Mouse (Mus musculus) heart, postnatal 0 days (tissue): Measurements from ENCODE around the gene Bpifb1. TPM values are rescaled to one million over a fixed set of nuclear protein-coding genes. Genes with fewer than 3 reads are reported as not detected.

Source experiments
- ATAC-seq: fragments of 200-750 bp; cut with Nextera tagmentation; 2 replicates; pipeline ENCODE4 v1.8.0; 2017; ENCODE audit warnings: low read depth, moderate number of reproducible peaks, moderate library complexity; ENCODE audit not compliant: insufficient read depth
- DNase-seq: peaks from one replicate; pipeline ENCODE4 v3.0.0-alpha.2; 2016; ENCODE audit warnings: low spot score
- H3K27ac ChIP-seq: fragments of 300-500 bp; sonication (generic); 2 replicates; pipeline ENCODE4 v1.5.1; 2014; ENCODE audit warnings: low read depth, mild to moderate bottlenecking
- H3K27me3 ChIP-seq: fragments of 300-500 bp; sonication (generic); 2 replicates; pipeline ENCODE4 v1.6.1; 2014; ENCODE audit warnings: low read length, mixed read lengths; ENCODE audit not compliant: control insufficient read depth, insufficient read depth
- H3K36me3 ChIP-seq: fragments of 300-500 bp; sonication (generic); replicated peaks from 2 replicates; pipeline ENCODE4 v1.6.1; 2014; ENCODE audit warnings: low read length, mixed read lengths; ENCODE audit not compliant: control insufficient read depth, insufficient read depth
- H3K4me1 ChIP-seq: fragments of 300-500 bp; sonication (generic); 2 replicates; pipeline ENCODE4 v1.6.1; 2014; ENCODE audit warnings: antibody characterized with exemption; ENCODE audit not compliant: control insufficient read depth, insufficient read depth
- H3K4me2 ChIP-seq: fragments of 300-500 bp; sonication (generic); 2 replicates; pipeline ENCODE4 v1.6.1; 2014; ENCODE audit warnings: low read depth, mild to moderate bottlenecking, low read length, moderate library complexity
- H3K4me3 ChIP-seq: fragments of 300-500 bp; sonication (generic); 2 replicates; pipeline ENCODE4 v1.5.1; 2014; ENCODE audit warnings: low read depth, low read length
- H3K9ac ChIP-seq: fragments of 300-500 bp; sonication (generic); replicated peaks from 2 replicates; pipeline ENCODE4 v1.6.1; 2014; ENCODE audit warnings: low read depth, low read length, mixed read lengths
- H3K9me3 ChIP-seq: fragments of 300-500 bp; sonication (generic); replicated peaks from 2 replicates; pipeline ENCODE4 v1.6.1; 2016; ENCODE audit warnings: low read length; ENCODE audit not compliant: control insufficient read depth
- CTCF ChIP-seq: IDR thresholded peaks from 2 replicates; pipeline ENCODE4 v1.5.1; 2016; ENCODE audit warnings: antibody characterized with exemption, control low read depth, low read depth
- EP300 ChIP-seq: IDR thresholded peaks from 2 replicates; pipeline ENCODE4 v1.6.1; 2016; ENCODE audit warnings: antibody characterized with exemption, low read depth
- WGBS: fragments of 180-500 bp; shearing (Covaris S2); extraction: QIAGEN DNeasy Blood & Tissue Kit; methylation state at CpG from one replicate; pipeline ENCODE4 v1.1.7; 2014; 5-methylcytosine and 5-hydroxymethylcytosine counted together
- polyA plus RNA-seq: library from polyadenylated mRNA; unstranded; fragments of >200 nt; fragmentation: Nextera tagmentation; extraction: Ambion mirVana; gene quantifications from 2 replicates; pipeline ENCODE4 v1.2.1, GENCODE M21; 2015
- total RNA-seq: library from RNA; depleted of rRNA; stranded (reverse); fragments of >200 nt; gene quantifications from 2 replicates; pipeline ENCODE4 v1.2.3, GENCODE M21; 2014; ENCODE audit warnings: low replicate concordance

Gene Bpifb1
- total and polyA plus RNA-seq, 2 experiments from 2014 or later, result 0.38 TPM; not detected in 1

GRCm38 (mm10) chr2:154211881-154212280, 21.3 kb downstream of the Bpifb1 start:
- no peaks in the 10 kb centered on the region for H3K36me3 ChIP-seq
- H3K9ac ChIP-seq, result no peak overlapping the region
- 82% methylated on average over 4 of the region's 4 CpGs for WGBS
- H3K9me3 ChIP-seq, result no peaks in the 10 kb centered on the region
- DNase-seq (no peak), ATAC-seq (no peak)
- H3K4me2 ChIP-seq, result no peak overlapping the region
- H3K27me3 ChIP-seq, result no peaks in the 10 kb centered on the region
- H3K4me3 ChIP-seq, result no peak overlapping the region
- H3K27ac ChIP-seq, result no peak overlapping the region
- no peaks in the 10 kb centered on the region for H3K4me1 ChIP-seq
- TF ChIP-seq EP300 (no peak), CTCF (no peak)

DNA sequence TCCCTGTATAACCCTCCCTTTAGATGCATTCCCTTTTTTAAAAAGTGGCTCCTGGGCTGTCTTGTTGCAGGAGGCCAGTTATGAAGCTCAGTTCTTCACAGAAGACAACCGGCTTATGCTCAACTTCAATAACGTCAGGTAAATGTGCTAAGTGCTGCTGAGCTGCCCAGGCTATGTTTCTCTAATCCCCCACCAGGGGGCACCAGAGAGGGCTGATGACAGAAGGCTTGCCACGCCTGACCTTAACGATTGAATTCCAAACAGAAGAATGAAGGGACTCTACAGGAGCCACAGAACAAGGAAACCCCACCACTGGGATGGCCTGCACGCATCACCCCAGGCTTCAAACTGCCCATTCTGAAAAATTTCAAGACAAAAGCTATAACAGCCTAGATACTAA, 24.6 kb downstream of the Bpifb1 start:
- DNase-seq, result peak; percentile 74
- Histone ChIP-seq H3K27me3 (no peaks in the 10 kb centered on the region), H3K27ac (no peak overlapping the region), H3K9me3 (no peaks in the 10 kb centered on the region), H3K9ac (no peak overlapping the region), H3K4me2 (no peak overlapping the region), H3K4me3 (no peak overlapping the region), H3K36me3 (no peaks in the 10 kb centered on the region), H3K4me1 (no peaks in the 10 kb centered on the region)
- TF ChIP-seq EP300 (no peak), CTCF (peak; percentile 88)
- 9% methylated on average over 5 of the region's 5 CpGs for WGBS
- ATAC-seq, result peak; percentile 48; the same call in 1 of the 2 replicates

- H3K27ac ChIP-seq, result no peak overlapping the region
- no peaks in the 10 kb centered on the region for H3K27me3 ChIP-seq
- no peak for ATAC-seq
- DNase-seq, result no peak
- no peak overlapping the region for H3K4me2 ChIP-seq
- no peak overlapping the region for H3K9ac ChIP-seq
- TF ChIP-seq CTCF (no peak), EP300 (no peak)
- H3K9me3 ChIP-seq, result no peaks in the 10 kb centered on the region
- WGBS, result 74% methylated on average over 5 of the region's 5 CpGs
- no peak overlapping the region for H3K4me3 ChIP-seq
- no peaks in the 10 kb centered on the region for H3K36me3 ChIP-seq
- 0 out of 2 replicates have a peak, but pooled peaks cover 7% of the 10 kb centered on the region for H3K4me1 ChIP-seq
Measured at GRCm38 (mm10) chr2:154219950-154220349, 29.3 kb downstream of the Bpifb1 start.

DNA sequence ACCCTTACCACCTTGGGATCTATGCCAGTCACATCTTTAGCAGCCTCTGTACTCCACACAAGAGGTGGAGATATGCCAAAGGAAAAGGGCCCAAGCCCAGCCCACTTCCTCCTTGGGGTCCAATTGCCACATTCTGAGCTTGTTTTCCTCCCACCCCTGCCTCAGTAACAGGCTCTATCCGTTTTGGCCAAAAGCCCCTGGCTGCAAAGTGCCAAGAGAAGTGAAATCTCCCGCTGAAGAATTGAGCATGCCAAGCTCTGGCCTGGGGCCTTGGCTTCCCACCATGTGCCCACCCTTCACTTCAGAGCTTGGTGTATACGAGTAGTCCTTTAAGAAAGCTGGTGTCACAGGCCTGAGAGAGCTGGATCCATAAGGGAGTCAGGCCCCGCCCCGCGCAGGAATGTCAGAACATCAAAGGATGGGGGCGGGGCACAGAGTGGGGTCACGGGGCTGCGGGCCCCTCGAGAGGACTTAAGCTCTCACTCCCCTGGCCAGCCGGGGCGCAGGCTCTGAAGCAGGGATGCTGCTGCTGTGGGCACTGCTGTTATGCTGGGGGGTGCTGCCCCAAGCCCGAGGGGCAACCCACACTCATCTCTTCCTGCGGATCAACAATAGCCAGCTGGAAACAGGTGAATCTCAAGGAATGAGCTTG, 32.8 kb downstream of the Bpifb1 start, which contains the start of gene Bpifb5:
TSS of gene Bpifb5 (plus strand) at position 478 of the 652 bp plus-strand sequence.
- H3K4me1 ChIP-seq, result 0 out of 2 replicates have a peak, but pooled peaks cover 16% of the 10 kb centered on the region
- no peaks in the 10 kb centered on the region for H3K36me3 ChIP-seq
- no peak within 1 kb of the TSS for H3K27ac ChIP-seq
- H3K9me3 ChIP-seq, result no peaks in the 10 kb centered on the region
- 13% methylated on average over 14 of the region's 14 CpGs for WGBS
- DNase-seq, result no peak
- TF ChIP-seq CTCF, result no peak
- no peak for TF ChIP-seq EP300
- peak; percentile 47 for ATAC-seq
- H3K9ac ChIP-seq, result no peak within 1 kb of the TSS
- H3K27me3 ChIP-seq, result no peaks in the 10 kb centered on the region
- no peak within 1 kb of the TSS for H3K4me3 ChIP-seq
- no peak within 1 kb of the TSS for H3K4me2 ChIP-seq

GRCm38 (mm10) chr2:154223917-154224273, 33.3 kb downstream of the Bpifb1 start:
- Histone ChIP-seq H3K4me2 (no peak overlapping the region), H3K36me3 (no peaks in the 10 kb centered on the region), H3K9me3 (no peaks in the 10 kb centered on the region), H3K4me1 (0 out of 2 replicates have a peak, but pooled peaks cover 16% of the 10 kb centered on the region), H3K27ac (no peak overlapping the region), H3K9ac (no peak overlapping the region), H3K27me3 (no peaks in the 10 kb centered on the region), H3K4me3 (no peak overlapping the region)
- TF ChIP-seq CTCF (no peak), EP300 (no peak)
- WGBS, result 14% methylated on average over 2 of the region's 2 CpGs
- no peak for ATAC-seq
- DNase-seq, result no peak

DNA sequence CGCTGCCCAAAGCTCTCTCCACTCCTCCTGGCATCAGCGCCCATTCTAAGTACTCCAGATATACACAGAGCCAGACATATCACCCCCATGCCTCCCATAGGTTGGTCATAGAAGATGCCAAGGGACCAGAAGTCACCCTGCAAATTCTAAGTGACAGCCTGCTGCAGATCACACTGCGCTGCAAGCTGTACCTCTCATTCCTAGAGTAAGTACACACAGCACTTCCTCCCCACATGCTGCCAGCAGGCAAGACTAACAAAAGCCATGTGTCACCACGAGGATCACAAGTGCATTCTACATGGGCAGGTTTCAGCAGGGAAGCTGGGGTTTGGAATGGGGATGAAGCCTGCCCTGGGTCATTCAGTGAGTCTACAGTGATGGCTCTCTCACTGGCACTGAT, 36.4 kb downstream of the Bpifb1 start:
- ATAC-seq (no peak), DNase-seq (no peak)
- H3K27me3 ChIP-seq, result no peaks in the 10 kb centered on the region
- H3K9ac ChIP-seq, result no peak overlapping the region
- H3K4me1 ChIP-seq, result 0 out of 2 replicates have a peak, but pooled peaks cover 16% of the 10 kb centered on the region
- no peak overlapping the region for H3K4me3 ChIP-seq
- WGBS, result 67% methylated on average over 4 of the region's 4 CpGs
- no peaks in the 10 kb centered on the region for H3K9me3 ChIP-seq
- TF ChIP-seq EP300 (no peak), CTCF (no peak)
- no peak overlapping the region for H3K4me2 ChIP-seq
- no peaks in the 10 kb centered on the region for H3K36me3 ChIP-seq
- H3K27ac ChIP-seq, result no peak overlapping the region
